Mouse (Mus musculus): ENCODE data around the gene Cstf3. TPM values are rescaled to one million over a fixed set of nuclear protein-coding genes. Genes with fewer than 3 reads are reported as not detected.

Gene Cstf3
- total and polyA plus RNA-seq, 3 experiments = 17.3 to 50.6 (median 50.3) TPM

DNA sequence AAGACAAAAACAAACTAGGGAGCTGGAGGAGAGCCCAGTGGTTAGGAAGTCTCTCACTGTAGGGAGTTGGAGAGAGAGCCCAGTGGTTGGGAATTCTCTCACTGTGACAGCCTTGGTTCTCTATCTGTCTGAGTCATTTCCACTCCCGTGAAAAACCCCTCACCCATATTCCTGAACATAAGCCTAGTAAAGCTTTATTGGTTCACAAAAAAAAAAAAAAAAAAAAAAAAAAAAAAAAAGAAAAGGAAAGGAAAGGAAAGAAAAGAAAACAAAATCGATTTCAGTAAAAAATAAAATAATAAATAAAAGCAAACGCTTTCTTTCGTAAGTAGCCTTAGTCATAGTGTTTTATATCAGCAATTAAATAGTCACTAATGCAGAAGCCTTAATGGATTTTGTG is 32.0 kb upstream of the Cstf3 start:
- H3K27me3 ChIP-seq (replicated peaks) = no peaks in the 10 kb centered on the region
- H3K9ac ChIP-seq (ENCODE audit: insufficient read depth, low read depth) = peak overlapping the region; percentile 68; the same call in 1 of the 2 replicates
- peaks cover 0 to 10% of the 10 kb centered on the region in 2 experiments for H3K36me3 ChIP-seq (replicated peaks in 1 of 2; ENCODE audit: control insufficient read depth in 1 of 2, insufficient read depth in 1 of 2, low read length in 1 of 2)
- H3K4me1 ChIP-seq (ENCODE audit: control insufficient read depth in 1 of 2, insufficient read depth in 2 of 2) = peaks cover 1 to 20% of the 10 kb centered on the region in 2 experiments; a peak in 3 of 4 replicates
- no peaks in the 10 kb centered on the region for H3K9me3 ChIP-seq (replicated peaks; ENCODE audit: low read length)
- TF ChIP-seq ZNF384 (IDR thresholded peaks at IDR 0.05; ENCODE audit: low read depth, low read length) = peak; percentile 80
- TF ChIP-seq ZMIZ1 (IDR thresholded peaks at IDR 0.05; ENCODE audit: low read depth, low read length) = no peak
- no peak for TF ChIP-seq CHD1 (IDR thresholded peaks at IDR 0.05; ENCODE audit: low read depth, low read length)
- H3K4me2 ChIP-seq (ENCODE audit: insufficient read depth, low read depth, poor library complexity, severe bottlenecking) = peak overlapping the region; percentile 41; the same call in 1 of the 2 replicates
- H3K27ac ChIP-seq (ENCODE audit: insufficient read depth, low read depth) = no peak overlapping the region
- no peak for DNase-seq (ENCODE audit: extremely low read depth)
- dilution Hi-C loops (cut with MboI; ENCODE audit: extremely low pct_ligation_motif_present, extremely low pct_unique_long_range_greater_than_20kb, low sequenced_read_pairs) = no loop called here
- in situ Hi-C loops (cut with MboI; ENCODE audit: low pct_ligation_motif_present, low pct_unique_long_range_greater_than_20kb, low sequenced_read_pairs) = no loop called here
- H3K4me3 ChIP-seq (replicated peaks in 1 of 3; ENCODE audit: low read depth in 2 of 3, low read length in 2 of 3, poor library complexity in 1 of 3) = no peak overlapping the region
- H3K79me2 ChIP-seq (replicated peaks; ENCODE audit: control insufficient read depth, extremely low read depth, insufficient read depth, poor library complexity, severe bottlenecking) = peaks cover 10% of the 10 kb centered on the region

DNA sequence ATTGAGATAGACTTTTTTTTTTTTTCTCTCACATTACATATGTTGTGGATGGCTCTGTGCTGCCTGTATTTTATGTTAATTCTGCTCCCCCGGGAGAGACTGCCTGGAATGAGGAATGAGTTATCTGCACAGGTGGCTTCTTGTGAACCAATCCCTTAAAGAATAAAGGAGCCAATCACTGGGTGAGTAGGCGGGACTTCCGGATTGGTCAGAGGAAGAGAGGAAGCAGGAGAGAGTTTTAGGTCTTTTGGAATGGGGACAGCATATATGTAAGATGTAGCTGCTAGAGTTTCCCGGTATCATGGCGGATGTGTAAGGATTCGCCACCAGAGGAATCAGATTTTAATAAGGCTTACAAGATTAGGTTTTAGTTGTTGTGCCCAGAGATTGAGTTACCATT is 31.4 kb upstream of the Cstf3 start:
- TF ChIP-seq MYC (IDR thresholded peaks at IDR 0.05; ENCODE audit: low read depth, low read length) (0 out of 2 replicates have a peak, but pooled peaks have one; percentile 8), USF1 (IDR thresholded peaks at IDR 0.05; ENCODE audit: low read depth, low read length) (peak; percentile 1; the same call in 1 of the 2 replicates), MAFK (IDR thresholded peaks at IDR 0.05; ENCODE audit: insufficient replicate concordance, low read length) (no peak), PAX5 (IDR thresholded peaks at IDR 0.05; ENCODE audit: low read length) (no peak), SMC3 (IDR thresholded peaks at IDR 0.05; ENCODE audit: low read depth, low read length) (no peak), ELF1 (IDR thresholded peaks at IDR 0.05; ENCODE audit: low read depth, low read length) (peak; percentile 89), RCOR1 (conservative IDR thresholded peaks at IDR 0.05; ENCODE audit: low read depth, low read length) (no peak), ZMIZ1 (IDR thresholded peaks at IDR 0.05; ENCODE audit: low read depth, low read length) (peak; percentile 29), POLR2A (IDR thresholded peaks at IDR 0.05; ENCODE audit: low read depth, low read length) (peak; percentile 80), TBP (conservative IDR thresholded peaks at IDR 0.05; ENCODE audit: low read depth, low read length) (peak; percentile 93), POLR2AphosphoS2 (IDR thresholded peaks at IDR 0.05; ENCODE audit: low read depth, low read length) (peak; percentile 23; the same call in 1 of the 2 replicates), ZKSCAN1 (IDR thresholded peaks at IDR 0.05; ENCODE audit: borderline replicate concordance, low read depth, low read length) (no peak), NELFE (IDR thresholded peaks at IDR 0.05; ENCODE audit: low read depth, low read length) (peak; percentile 86), JUND (conservative IDR thresholded peaks at IDR 0.05; ENCODE audit: low read depth, low read length) (no peak), HCFC1 (IDR thresholded peaks at IDR 0.05; ENCODE audit: low read depth, low read length) (peak; percentile 64), KAT2A (IDR thresholded peaks at IDR 0.05; ENCODE audit: insufficient replicate concordance, low read length) (no peak)
- Histone ChIP-seq H3K79me2 (replicated peaks; ENCODE audit: control insufficient read depth, extremely low read depth, insufficient read depth, poor library complexity, severe bottlenecking) (peaks cover 12% of the 10 kb centered on the region), H3K4me1 (ENCODE audit: control insufficient read depth in 1 of 2, insufficient read depth in 2 of 2) (peaks cover 4 to 21% of the 10 kb centered on the region in 2 experiments; a peak in 3 of 4 replicates), H3K36me3 (replicated peaks in 1 of 2; ENCODE audit: control insufficient read depth in 1 of 2, insufficient read depth in 1 of 2, low read length in 1 of 2) (peaks cover 1 to 16% of the 10 kb centered on the region in 2 experiments), H3K27ac (ENCODE audit: insufficient read depth, low read depth) (peak overlapping the region; percentile 54), H3K9ac (ENCODE audit: insufficient read depth, low read depth) (peak overlapping the region; percentile 82), H3K9me3 (replicated peaks; ENCODE audit: low read length) (no peaks in the 10 kb centered on the region), H3K4me3 (replicated peaks in 1 of 3; ENCODE audit: low read depth in 2 of 3, low read length in 2 of 3, poor library complexity in 1 of 3) (peak overlapping the region; percentile 52 to 65 (median 64)), H3K27me3 (replicated peaks) (no peaks in the 10 kb centered on the region), H3K4me2 (ENCODE audit: insufficient read depth, low read depth, poor library complexity, severe bottlenecking) (peak overlapping the region; percentile 94)
- in situ Hi-C loops (cut with MboI; ENCODE audit: low pct_ligation_motif_present, low pct_unique_long_range_greater_than_20kb, low sequenced_read_pairs) (no loop called here), dilution Hi-C loops (cut with MboI; ENCODE audit: extremely low pct_ligation_motif_present, extremely low pct_unique_long_range_greater_than_20kb, low sequenced_read_pairs) (no loop called here)
- peak; percentile 90 for DNase-seq (ENCODE audit: extremely low read depth)
